Mouse (Mus musculus) T-cell, adult 2 months (primary cell): ENCODE data around the gene Atxn2.
"Not testable (repeated sequence)": the region's sequence is repeated elsewhere in the genome, so short reads cannot be mapped to it uniquely, and the experiment has no call there.

ENCODE experiments used
- DNase-seq: peaks from one replicate; pipeline ENCODE4 v3.0.0; 2022; ENCODE audit warnings: low spot score

Atxn2 gene

GRCm38 (mm10) chr5:121835949-121836691 is 125.0 kb downstream of the Atxn2 start:
- DNase-seq, result no peak

DNA sequence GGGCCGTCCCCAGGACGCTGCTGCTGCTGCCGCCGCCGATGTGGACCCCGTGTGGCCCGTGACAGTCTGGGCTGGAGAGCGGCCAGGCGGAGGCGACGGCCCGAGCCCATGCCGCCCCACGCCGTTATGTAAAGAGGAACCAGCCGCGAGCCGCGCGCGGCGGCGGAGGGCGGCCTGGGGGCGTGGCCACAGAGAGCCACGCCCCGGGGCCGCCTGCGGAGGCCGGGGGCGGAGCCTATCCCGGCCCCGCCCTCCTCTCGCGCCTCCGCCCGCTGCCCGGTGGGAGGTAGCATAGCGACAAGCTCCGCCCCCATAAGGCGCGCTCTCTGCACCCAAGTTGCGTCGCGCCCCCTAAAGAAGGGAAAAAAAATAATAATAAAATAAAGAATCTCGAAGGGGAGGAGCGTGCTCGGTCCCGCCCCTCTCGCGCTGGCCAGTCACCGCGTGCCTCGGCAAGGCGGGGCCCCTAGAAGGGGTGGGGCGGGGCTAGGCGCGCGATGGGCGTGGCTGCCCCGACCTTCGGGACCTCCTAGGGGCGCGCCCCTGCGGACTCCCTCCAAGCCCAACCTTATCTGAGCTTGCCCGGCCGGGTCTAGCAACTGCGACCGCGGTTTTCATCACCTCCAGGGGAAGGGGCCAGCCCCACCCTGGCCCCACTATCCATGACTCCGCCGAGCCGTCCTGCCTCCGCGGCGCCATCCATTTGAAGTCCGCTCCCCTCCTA is 125.7 kb downstream of the Atxn2 start:
- DNase-seq, result peak; percentile 92

DNA sequence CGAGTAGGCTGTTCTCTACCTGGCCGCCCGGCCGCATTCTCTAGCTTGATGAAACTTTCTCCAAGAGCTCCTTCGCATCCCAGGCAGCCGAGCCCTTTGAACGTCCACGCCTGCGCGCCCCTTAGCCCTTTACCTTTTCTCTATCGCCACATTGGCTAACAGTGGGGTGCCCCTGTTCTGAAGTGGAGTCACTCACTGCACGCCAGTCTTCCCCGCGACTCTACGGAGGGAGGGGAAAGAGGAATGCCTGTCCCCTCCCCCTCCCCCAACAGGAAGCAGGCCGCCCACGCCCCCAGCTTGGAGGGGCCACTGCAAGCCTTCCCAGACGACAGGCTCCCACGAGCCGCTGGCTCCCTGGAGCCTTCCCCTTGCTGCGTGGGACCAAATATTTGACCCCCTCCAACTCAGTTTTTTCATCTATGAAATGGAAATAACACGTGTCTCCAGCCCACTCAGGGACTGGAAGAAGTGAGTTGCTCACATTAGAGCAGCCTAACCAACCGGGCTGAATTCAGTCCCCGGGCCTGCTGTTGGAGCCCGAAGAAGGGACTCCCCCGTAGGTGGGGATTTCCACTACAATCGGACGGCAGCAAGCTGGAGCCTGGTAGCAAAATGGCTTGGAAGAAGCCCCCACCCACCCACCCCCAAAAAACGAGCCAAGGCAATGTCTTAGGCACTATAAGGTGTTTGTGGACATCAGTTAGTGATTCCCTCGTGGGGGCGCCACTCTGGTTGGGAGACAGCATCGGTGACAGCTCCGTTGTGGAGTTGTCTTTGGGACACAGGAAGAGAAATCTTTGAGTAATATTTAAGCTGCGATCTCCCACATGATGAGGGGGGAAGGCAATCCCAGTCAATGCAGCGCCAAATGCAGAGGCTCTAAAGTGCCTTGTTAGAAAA is 126.6 kb downstream of the Atxn2 start, which contains the start of gene Sh2b3:
Sh2b3 (minus strand) TSS at position 206 of the 900 bp plus-strand sequence.
- peak; percentile 42 for DNase-seq

GRCm38 (mm10) chr5:121838341-121839127 is 127.4 kb downstream of the Atxn2 start:
- peak; percentile 69 for DNase-seq

- no peak for DNase-seq
These were observed 128.0 kb downstream of the Atxn2 start for GRCm38 (mm10) chr5:121839128-121839473.

- DNase-seq, result no peak
These were observed 130.4 kb downstream of the Atxn2 start for GRCm38 (mm10) chr5:121841516-121841915.

- no peak for DNase-seq
These were observed 130.8 kb downstream of the Atxn2 start for GRCm38 (mm10) chr5:121841973-121842372.

DNA sequence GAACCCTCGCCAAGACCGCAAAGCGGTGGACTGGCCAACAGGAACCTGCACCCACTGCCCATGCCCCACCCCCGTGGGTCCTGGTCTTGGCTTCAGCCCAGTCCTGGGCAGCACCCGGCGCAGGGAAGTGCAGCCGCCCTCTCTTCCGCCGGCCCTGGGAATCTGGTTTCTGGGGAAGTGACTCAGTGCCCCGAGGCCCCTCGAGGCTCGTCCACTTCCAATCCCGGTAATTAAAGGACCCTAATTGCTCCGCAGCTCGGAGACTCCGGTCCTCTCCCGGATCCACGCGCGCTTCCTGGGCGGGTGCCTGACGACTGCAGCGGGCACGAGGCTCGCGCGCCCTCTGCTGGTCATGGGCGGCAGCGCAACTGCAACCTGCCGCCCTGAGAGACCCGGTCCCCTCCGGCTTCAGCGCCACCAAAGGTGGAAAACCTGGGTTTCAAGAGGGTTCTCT is 131.6 kb downstream of the Atxn2 start:
- DNase-seq, result peak; percentile 81

DNA sequence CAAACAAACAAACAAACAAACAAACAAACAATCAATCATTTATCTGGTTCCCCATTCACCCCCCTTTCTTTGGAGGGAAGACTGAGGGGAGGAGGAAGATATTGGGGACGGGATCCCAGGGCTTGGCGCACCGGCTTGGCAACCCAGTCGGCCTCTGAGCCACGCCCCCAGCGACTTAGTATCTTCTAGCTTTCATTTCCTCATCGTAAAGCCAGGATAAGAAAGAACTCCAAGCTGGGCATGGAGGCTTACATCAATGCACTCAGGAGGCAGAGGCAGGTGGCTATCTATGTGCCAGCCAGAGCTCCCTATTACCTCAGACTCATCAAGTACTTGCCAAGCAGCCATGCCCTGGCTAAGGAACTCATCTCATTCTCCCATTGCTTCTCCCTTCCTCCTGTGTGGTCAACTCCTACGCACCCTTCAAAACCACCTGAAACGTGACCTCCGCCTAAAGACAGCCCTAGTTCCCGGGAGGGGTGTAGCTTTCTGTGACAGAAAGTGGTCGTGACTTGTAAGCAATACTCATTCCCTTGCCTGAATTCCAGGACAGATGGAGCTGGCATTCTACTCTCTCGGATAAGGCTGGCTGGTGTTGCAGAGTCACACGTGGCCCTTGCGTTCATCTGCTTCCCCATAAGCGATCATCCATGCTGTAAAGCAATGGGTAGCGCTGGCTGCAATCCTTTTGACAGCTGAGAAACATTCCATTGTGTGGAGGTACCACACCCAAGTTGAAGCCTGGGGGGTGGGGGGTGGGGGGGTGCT is 132.2 kb downstream of the Atxn2 start:
- DNase-seq, result no peak

DNA sequence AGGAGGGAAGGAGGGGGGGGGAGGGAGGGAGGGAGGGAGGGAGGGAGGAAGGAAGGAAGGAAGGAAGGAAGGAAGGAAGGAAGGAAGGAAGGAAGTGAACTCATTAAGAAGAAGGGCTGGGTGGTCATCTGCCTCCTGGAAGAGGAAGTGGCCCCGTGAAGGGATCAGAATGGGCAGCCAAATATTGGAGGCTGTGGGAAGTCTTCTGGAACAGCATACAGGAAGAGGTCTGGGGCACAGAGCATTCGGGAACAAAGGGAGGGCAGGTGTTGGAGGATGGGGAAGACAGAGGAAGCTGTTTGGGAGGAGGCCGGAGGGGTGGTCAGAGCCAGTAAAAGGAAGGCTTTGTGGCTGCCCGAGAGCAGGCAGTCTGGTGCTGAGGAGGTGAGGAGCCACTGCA is 134.2 kb downstream of the Atxn2 start:
- DNase-seq, result no peak

- DNase-seq, result no peak
These were observed 135.2 kb downstream of the Atxn2 start for GRCm38 (mm10) chr5:121846322-121846721.

DNA sequence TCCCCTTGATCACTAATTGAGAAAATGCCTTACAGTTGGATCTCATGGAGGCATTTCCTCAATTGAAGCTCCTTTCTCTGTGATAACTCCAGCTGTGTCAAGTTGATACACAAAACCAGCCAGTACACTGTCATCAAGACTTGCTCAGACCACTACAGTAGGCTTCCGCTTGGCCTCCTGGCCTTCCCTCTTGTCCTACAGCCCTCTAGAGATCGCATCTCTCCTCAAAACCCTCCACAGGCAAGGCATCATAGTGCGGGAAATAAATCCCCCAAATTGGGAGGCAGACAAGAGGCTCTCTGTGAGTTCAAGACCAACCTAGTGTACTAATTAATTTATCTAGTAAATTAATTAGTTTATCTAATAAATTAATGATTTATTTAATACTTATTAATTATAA is 136.1 kb downstream of the Atxn2 start:
- DNase-seq, result not testable (repeated sequence)

- peak; percentile 30 for DNase-seq
These were observed 136.9 kb downstream of the Atxn2 start for GRCm38 (mm10) chr5:121848035-121848519.

- DNase-seq, result peak; percentile 82
These were observed 137.6 kb downstream of the Atxn2 start, which contains the start of gene Pheta1 for GRCm38 (mm10) chr5:121848743-121849142. TSS of gene Pheta1 (plus strand) at chr5:121848984.

GRCm38 (mm10) chr5:121849478-121850349 is 138.6 kb downstream of the Atxn2 start:
- DNase-seq, result no peak

DNA sequence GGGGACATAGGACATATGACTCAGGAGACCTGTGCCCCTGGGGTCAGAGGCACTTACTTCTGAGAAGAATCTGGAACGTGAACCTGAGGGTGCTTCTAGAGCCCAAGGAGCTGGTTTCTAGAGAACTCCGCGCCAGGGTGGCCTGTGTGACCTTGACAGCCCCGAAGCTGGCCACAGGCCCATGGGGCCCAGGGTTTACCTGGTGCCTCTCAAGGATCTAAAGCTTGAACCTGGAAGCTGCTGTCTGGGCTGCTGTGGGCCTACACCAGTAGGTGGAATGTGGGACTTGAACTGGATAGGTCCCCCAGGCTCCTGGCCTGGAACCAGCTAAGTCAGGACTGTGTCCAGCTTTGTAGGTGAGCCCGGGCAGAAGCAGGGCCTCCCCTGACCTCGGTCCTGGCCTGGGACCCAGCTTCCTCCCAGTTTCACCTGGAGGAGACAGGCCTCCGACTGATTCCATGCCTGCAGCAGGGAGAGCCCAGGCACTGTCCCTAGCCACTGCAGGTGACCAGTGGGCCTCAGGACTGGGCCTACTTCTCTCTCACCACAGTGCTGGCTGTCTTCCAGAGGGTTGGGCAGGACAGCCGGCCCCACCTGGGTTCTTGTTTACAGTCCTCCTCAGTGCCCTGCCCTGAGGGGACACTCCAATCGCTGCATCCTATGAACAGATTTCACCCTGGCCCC is 142.4 kb downstream of the Atxn2 start:
- DNase-seq, result no peak

GRCm38 (mm10) chr5:121854768-121855167 is 143.6 kb downstream of the Atxn2 start:
- DNase-seq, result no peak

DNA sequence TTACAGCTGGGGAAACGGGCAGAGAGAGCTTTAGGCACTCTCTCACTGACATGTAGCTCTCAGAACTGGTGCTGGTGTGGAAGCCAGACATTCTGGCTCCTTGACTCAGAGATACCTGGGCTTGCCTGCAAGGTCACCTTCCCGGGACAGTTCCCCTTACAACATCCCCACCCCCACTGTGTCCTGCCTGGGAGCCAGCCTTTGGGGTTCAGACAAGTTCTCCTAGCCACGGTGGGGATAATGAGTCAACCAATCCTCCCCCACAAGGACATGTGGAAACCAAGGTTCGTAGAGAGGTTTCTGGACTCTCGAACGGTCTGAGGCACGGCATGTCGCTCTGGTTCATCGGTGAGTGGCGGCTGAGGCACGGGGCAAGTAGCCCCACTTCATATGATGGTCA is 145.6 kb downstream of the Atxn2 start:
- no peak for DNase-seq

DNA sequence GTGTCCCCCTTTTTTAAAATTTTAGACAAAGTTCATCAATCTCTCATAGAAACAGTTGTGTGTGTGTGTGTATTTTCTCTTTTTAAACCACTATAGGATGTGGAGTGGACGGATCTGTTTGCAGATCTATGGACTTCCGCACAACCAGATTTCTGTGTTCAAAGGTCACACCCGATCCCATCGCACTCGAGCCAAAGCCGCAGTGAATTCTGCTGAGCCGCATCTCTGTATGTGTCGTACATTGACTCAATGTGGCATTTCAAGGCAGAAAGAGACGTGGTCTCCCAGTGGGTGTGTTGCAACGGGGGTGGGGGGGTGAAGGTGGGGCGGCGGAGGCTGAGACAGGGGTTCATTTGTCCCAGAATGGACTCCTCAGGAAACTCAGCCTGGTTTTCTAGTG is 147.3 kb downstream of the Atxn2 start:
- no peak for DNase-seq
